Mouse (Mus musculus) brain, embryonic 14.5 days (tissue): Measurements from ENCODE around the gene Dars2. TPM values are rescaled to one million over a fixed set of nuclear protein-coding genes. Genes with fewer than 3 reads are reported as not detected.
"Not testable (repeated sequence)": the region's sequence is repeated elsewhere in the genome, so short reads cannot be mapped to it uniquely, and the experiment has no call there.

Experiments used
- DNase-seq: peaks from one replicate; pipeline ENCODE4 v3.0.0-alpha.2; 2011; ENCODE audit warnings: low read depth
- CTCF ChIP-seq: fragments of 200-500 bp; IDR thresholded peaks from 2 replicates; pipeline ENCODE4 v1.5.1; 2012; ENCODE audit warnings: inconsistent platforms, mild to moderate bottlenecking, moderate library complexity, borderline replicate concordance; ENCODE audit not compliant: insufficient read depth, insufficient read length; ENCODE audit errors: extremely low read depth
- POLR2A ChIP-seq: fragments of 200-500 bp; IDR thresholded peaks from 2 replicates; pipeline ENCODE4 v1.6.1; 2012; ENCODE audit warnings: mild to moderate bottlenecking, inconsistent platforms, borderline replicate concordance; ENCODE audit not compliant: poor library complexity, insufficient read depth, insufficient read length, severe bottlenecking; ENCODE audit errors: extremely low read depth
- polyA plus RNA-seq: library from polyadenylated mRNA; depleted of rRNA; stranded (reverse); fragments of >200 nt; gene quantifications from 2 replicates; pipeline ENCODE4 v1.2.3, GENCODE M21; 2012

Gene Dars2
- polyA plus RNA-seq, 1 experiment: 19.3 TPM

- TF ChIP-seq CTCF: no peak
- TF ChIP-seq POLR2A: no peak
- no peak for DNase-seq
These were observed 36.5 kb downstream of the Dars2 start for GRCm38 (mm10) chr1:161033856-161034434.

DNA sequence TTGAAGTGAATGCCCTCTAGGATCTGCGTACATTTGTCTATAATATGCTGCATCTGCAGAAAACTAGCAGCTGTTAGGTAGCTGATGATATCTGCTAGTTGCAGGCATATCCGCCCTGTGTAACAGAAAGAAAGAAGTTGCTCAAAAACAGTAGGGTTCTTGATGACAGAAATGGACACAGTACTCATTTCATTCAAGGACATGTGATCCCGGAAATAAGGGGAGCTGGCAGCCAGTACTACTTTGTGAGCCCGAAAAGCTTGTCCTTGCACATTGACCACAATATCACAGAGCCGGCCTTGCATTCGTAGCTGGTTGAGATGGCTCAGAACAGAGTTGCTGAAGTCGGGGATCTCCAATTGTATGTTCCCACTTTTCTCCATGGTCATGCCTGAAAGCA is 38.1 kb downstream of the Dars2 start:
- DNase-seq: no peak
- no peak for TF ChIP-seq CTCF

- no peak for DNase-seq
- TF ChIP-seq CTCF: no peak
- no peak for TF ChIP-seq POLR2A
These were observed 38.6 kb downstream of the Dars2 start for GRCm38 (mm10) chr1:161031881-161032280.

DNA sequence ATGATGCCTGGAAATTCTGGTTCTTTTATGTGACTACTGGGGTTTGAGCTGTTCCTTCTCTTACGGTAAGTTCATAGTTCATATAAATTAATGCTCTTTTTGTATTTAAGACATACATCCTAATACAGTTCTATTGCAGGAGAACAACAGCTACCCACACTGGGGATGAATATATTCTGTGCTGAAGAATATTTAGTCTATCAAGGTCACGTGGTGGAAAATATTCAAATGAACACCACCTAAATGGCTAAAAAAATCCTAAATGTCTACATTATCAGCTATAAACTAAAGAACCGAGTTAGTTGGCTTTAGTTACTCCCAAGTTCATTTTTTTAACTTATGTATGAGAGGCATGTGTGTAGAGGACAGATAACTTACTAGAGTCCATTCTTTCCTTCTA is 40.4 kb downstream of the Dars2 start:
- no peak for DNase-seq
- TF ChIP-seq CTCF: no peak
- TF ChIP-seq POLR2A: no peak

GRCm38 (mm10) chr1:161028427-161028826 is 42.0 kb downstream of the Dars2 start:
- not testable (repeated sequence) for DNase-seq

DNA sequence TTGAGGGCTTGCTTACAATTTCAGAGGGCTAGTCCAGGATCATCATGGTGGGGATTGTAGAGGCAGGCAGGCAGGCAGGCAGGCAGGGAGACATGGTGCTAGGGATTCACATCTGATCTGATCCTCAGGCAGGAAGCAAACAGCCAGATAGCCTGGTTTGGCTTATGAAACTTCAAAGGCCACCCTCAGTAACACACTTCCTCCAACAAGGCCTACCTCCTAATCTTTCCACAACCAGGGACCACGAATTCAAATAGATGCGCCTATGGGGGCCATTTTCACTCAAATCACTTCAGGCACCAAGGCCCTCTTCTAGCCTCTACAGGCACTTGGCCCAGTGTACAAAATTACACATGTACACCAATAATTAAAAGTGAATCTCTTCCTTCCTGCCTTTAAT is 43.3 kb downstream of the Dars2 start:
- TF ChIP-seq CTCF (no peak), POLR2A (no peak)

DNA sequence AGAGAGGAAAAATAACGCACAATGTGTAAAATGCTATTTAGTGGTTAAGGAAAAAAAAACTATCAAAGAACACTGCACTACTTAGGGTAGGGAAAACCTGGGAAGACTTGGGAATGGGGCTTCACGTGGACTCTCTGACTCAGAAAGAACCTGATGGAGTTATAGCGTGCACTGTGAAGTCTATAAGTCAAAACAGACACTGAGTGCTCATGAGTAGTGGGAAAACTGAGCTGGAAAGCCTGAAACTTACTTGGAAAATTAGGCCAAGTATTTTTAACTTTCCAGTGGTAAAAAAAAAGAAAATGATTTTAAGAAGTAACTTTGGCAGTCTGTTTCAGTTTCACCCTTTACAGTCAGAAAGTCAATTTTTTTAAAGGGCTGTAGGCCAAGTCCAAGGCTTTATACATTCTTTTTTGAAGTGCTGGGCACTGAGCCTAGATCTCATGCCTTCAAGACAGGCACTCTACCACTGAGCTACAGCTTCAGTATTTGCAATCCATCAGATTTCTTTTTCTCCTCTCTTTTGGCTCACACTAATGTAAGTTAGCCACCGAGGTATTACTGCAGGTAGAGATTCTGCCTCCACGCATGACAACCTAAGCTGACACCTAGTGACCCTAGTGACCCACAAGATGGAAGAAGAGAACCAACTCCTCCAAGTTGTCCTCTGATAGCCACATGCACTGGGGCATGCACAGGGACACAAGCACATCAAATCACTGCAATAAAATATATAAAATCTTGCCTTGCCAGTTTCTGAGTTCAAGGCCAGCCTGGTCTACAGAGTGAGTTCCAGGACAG is 44.8 kb downstream of the Dars2 start:
- TF ChIP-seq POLR2A: no peak
- no peak for TF ChIP-seq CTCF
- DNase-seq: no peak

More for the DNA sequence above, 43.3 kb downstream of the Dars2 start:
- no peak for DNase-seq

DNA sequence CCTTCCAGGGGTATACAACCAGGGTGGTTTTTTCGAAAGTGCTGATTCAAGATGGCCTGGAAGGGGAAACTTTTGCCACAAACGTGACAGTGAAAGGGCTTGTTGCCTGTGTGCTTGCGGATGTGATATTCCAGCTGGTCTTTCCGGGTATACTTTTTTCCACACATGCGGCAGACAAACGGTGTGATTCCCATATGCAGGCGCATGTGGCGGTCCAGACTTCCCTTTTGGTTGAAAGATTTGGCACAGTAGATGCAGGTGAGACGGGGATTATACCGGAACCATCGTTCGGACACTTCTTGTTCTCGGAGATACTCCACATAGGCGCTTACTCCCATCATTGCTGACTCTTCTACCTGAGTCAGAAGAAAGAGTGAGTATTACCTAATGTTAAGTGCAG is 50.4 kb downstream of the Dars2 start:
- TF ChIP-seq POLR2A (no peak), CTCF (no peak)
- DNase-seq: no peak

- no peak for DNase-seq
- no peak for TF ChIP-seq POLR2A
These were observed 54.1 kb downstream of the Dars2 start for GRCm38 (mm10) chr1:161016378-161016777.

- no peak for TF ChIP-seq CTCF
- DNase-seq: no peak
These were observed 60.0 kb downstream of the Dars2 start for GRCm38 (mm10) chr1:161010436-161010835.

GRCm38 (mm10) chr1:161008038-161008437 is 62.4 kb downstream of the Dars2 start:
- TF ChIP-seq CTCF (no peak), POLR2A (no peak)

GRCm38 (mm10) chr1:161006471-161006870 is 64.0 kb downstream of the Dars2 start:
- TF ChIP-seq CTCF: no peak
- TF ChIP-seq POLR2A: no peak

More at GRCm38 (mm10) chr1:161008038-161008437, 62.4 kb downstream of the Dars2 start:
- no peak for DNase-seq

More at GRCm38 (mm10) chr1:161006471-161006870, 64.0 kb downstream of the Dars2 start:
- no peak for DNase-seq
